9 mouse cellular contexts compared by ENCODE assay signal in genomic region chr13:59668501-59669093, GRCm38 (mm10). TPM values are rescaled to one million over a fixed set of nuclear protein-coding genes. Genes with fewer than 3 reads are reported as not detected.
DNase-seq lines count a peak whose midpoint lies in the region; ATAC-seq lines count a peak whose summit lies in the region.
"Had no signal": no experiment of that assay in that cellular context is flagged by ENCODE, and none has a peak within 500 bp of the region (broad histone marks: within the 10 kb centered on the region; RNA-seq: fewer than 3 reads in every experiment).

No protein-coding gene starts in this region.

- peak overlapping the region; percentile 95 for H3K27ac ChIP-seq in liver, embryonic 16.5 days (ENCODE audit: low read length)

- peak overlapping the region; percentile 62 for H3K9ac ChIP-seq in liver, embryonic 16.5 days (ENCODE audit: low read depth, low read length)

- intact Hi-C loops in heart, postnatal 36 days (cut with DNase I) = no loop called here

- H3K4me3 ChIP-seq in liver, embryonic 16.5 days (ENCODE audit: low read depth, low read length) = peak overlapping the region; percentile 46

- H3K36me3 ChIP-seq in liver, embryonic 16.5 days (ENCODE audit: control insufficient read depth, insufficient read depth) = peaks cover 23% of the 10 kb centered on the region

- peaks cover 40% of the 10 kb centered on the region for H3K4me1 ChIP-seq in liver, embryonic 16.5 days (ENCODE audit: control insufficient read depth, low read depth, low read length)

- peak overlapping the region; percentile 71 for H3K4me2 ChIP-seq in liver, embryonic 16.5 days (ENCODE audit: low read depth, low read length)

- peak; percentile 16 for DNase-seq in adrenal gland, postnatal 14 days
- no peak for DNase-seq in adrenal gland, adult 8-10 months
- peak; percentile 64 for DNase-seq in c-Kit-negative CD71-positive TER-119-positive erythroid progenitor cells, embryonic 14.5 days (ENCODE audit: low read depth, low spot score)
- peak; percentile 47 to 50 for DNase-seq in heart, postnatal 36 days
- DNase-seq in spleen, postnatal 36 days (ENCODE audit: low spot score in 2 of 2) = peak; percentile 80 to 81
- no peak for DNase-seq in frontal cortex, postnatal 14 days (ENCODE audit: low spot score in 2 of 2)
- no peak for DNase-seq in right cerebral cortex, postnatal 14 days

- 4% methylated on average over 11 of the region's 11 CpGs for WGBS in liver, embryonic 16.5 days (ENCODE audit: insufficient replicate concordance)

- H3K9me3 ChIP-seq in liver, embryonic 16.5 days (replicated peaks; ENCODE audit: control insufficient read depth, low read length) = no peaks in the 10 kb centered on the region

- H3K27me3 ChIP-seq in liver, embryonic 16.5 days (ENCODE audit: control insufficient read depth, insufficient read depth, low read depth, low read length) = no peaks in the 10 kb centered on the region

- ATAC-seq in liver, embryonic 16.5 days (ENCODE audit: low read depth) = peak; percentile 99

RNA-seq across cellular contexts. Expression of gene Golm1, which starts 7.0 kb away (rescaled TPM):
- total RNA-seq in adrenal gland, postnatal 14 days (2021) = 10.7 and 13.7 TPM in 2 replicates
- total RNA-seq in adrenal gland, adult 8-10 months (2022) = 10 to 100 TPM in 1 of 4 experiments, 1 to 10 TPM in 3; 7.1 to 10.2 (median 8.1) TPM
- 10 to 100 TPM; 14.8 to 15.4 TPM for total RNA-seq in heart, postnatal 36 days (2021)
- polyA plus RNA-seq in liver, embryonic 16.5 days (2015; fragmentation: Nextera tagmentation; extraction: Ambion mirVana) = 36.8 and 38.6 TPM in 2 replicates

RNA-seq across cellular contexts. Expression of gene 4921517D22Rik, which starts 25.3 kb away (rescaled TPM):
- not detected in 2 replicates for total RNA-seq in adrenal gland, postnatal 14 days (2021)
- total RNA-seq in adrenal gland, adult 8-10 months (2022) = not detected
- total RNA-seq in heart, postnatal 36 days (2021) = not detected
- polyA plus RNA-seq in liver, embryonic 16.5 days (2015; fragmentation: Nextera tagmentation; extraction: Ambion mirVana) = not detected in 2 replicates
- total RNA-seq: left cerebral cortex, postnatal 10 days had no signal

RNA-seq across cellular contexts. Expression of gene Spata31d1a, which starts 41.5 kb away (rescaled TPM):
- total RNA-seq in adrenal gland, postnatal 14 days (2021) = not detected in 2 replicates
- not detected for total RNA-seq in adrenal gland, adult 8-10 months (2022)
- not detected for total RNA-seq in heart, postnatal 36 days (2021)
- 0.12 TPM in 1 of 2 replicates, not detected in the other for polyA plus RNA-seq in liver, embryonic 16.5 days (2015; fragmentation: Nextera tagmentation; extraction: Ambion mirVana)

RNA-seq across cellular contexts. Expression of gene Spata31d1b, which starts 43.5 kb away (rescaled TPM):
- total RNA-seq in adrenal gland, postnatal 14 days (2021) = not detected in 2 replicates
- total RNA-seq in adrenal gland, adult 8-10 months (2022) = not detected
- not detected for total RNA-seq in heart, postnatal 36 days (2021)
- not detected in 2 replicates for polyA plus RNA-seq in liver, embryonic 16.5 days (2015; fragmentation: Nextera tagmentation; extraction: Ambion mirVana)
- total RNA-seq: left cerebral cortex, postnatal 10 days had no signal

Comparison
In these comparisons a context has a peak if more than half of its experiments do, and no peak if none do; other contexts are left out.
1. DNase-seq: peak in adrenal gland, postnatal 14 days (single experiment), c-Kit-negative CD71-positive TER-119-positive erythroid progenitor cells, embryonic 14.5 days (single experiment), heart, postnatal 36 days (2 of 2) and spleen, postnatal 36 days (2 of 2); none in adrenal gland, adult 8-10 months (single experiment), frontal cortex, postnatal 14 days (0 of 2) and right cerebral cortex, postnatal 14 days (single experiment).